17 mouse cellular contexts compared by ENCODE assay signal in the genomic region with DNA sequence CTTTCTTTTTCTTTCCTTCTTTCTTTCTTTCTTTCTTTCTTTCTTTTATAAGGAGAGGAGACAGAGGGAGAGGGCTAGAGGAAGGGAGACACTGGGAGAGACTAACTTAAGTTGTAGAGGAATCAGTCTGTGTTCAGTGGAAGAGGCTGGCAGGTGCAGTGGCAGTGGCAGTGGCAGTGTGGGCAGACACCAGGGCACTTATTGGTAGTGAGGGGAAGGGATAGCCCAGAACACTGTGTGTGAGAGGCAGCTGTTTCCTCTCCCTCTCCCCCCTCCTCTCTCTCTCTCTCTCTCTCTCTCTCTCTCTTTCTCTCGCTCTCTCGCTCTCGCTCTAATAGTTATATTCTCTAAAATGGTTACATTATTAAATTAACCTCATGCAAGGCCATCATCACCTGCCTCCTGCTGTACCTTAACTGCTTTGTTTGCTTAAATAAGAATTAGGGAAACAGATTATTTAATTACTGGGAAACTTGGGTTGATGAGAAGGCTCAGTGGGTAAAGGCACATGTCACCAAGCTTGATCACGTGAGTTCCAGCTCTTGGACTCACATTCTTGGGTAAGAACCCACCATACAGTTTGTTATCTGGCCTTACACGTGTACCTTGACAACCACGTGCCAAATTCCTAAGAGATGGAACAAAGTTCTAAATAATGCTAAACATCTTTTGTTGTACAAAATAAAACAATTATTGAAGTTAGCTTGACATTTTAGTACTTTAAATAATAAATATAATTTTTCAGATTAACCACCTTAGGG. TPM values are rescaled to one million over a fixed set of nuclear protein-coding genes. Genes with fewer than 3 reads are reported as not detected.
DNase-seq lines count a peak whose midpoint lies in the region; ATAC-seq lines count a peak whose summit lies in the region.
"Had no signal": no experiment of that assay in that cellular context is flagged by ENCODE, and none has a peak within 500 bp of the region (broad histone marks: within the 10 kb centered on the region; RNA-seq: fewer than 3 reads in every experiment).

No protein-coding gene starts in this region.

- H3K27ac ChIP-seq in liver, embryonic 15.5 days (replicated peaks), result peak overlapping the region; percentile 88
- no peak overlapping the region for H3K27ac ChIP-seq in intestine, embryonic 16.5 days (ENCODE audit: low read length)
- H3K27ac ChIP-seq: hindbrain, postnatal 0 days; kidney, embryonic 15.5 days; layer of hippocampus, adult 2 months; limb, embryonic 15.5 days; neural tube, embryonic 15.5 days had no signal

- peak; percentile 21 to 55 for DNase-seq in spleen, postnatal 10 days (ENCODE audit: low spot score in 2 of 2)
- no peak for DNase-seq in spleen, adult 12 weeks (ENCODE audit: low spot score)
- peak; percentile 41 for DNase-seq in thymus, postnatal 25 days
- DNase-seq in ovary, postnatal 36 days (ENCODE audit: low spot score), result no peak
- DNase-seq: cerebellum, adult 8-10 months; embryo, embryonic 11 days; gastrocnemius, postnatal 25 days; right cerebral cortex, adult 18-20 months had no signal

- peaks cover 45% of the 10 kb centered on the region for H3K36me3 ChIP-seq in erythroblast, embryonic 14.5 days (ENCODE audit: control insufficient read depth)
- H3K36me3 ChIP-seq in liver, embryonic 15.5 days (replicated peaks), result peaks cover 22% of the 10 kb centered on the region
- H3K36me3 ChIP-seq in intestine, embryonic 16.5 days (ENCODE audit: control insufficient read depth, insufficient read depth, low read length), result no peaks in the 10 kb centered on the region
- H3K36me3 ChIP-seq: kidney, embryonic 15.5 days; limb, embryonic 15.5 days; neural tube, embryonic 15.5 days had no signal

- peak overlapping the region; percentile 69 for H3K4me3 ChIP-seq in erythroblast, embryonic 14.5 days (replicated peaks)
- peak overlapping the region; percentile 51 for H3K4me3 ChIP-seq in liver, embryonic 15.5 days (replicated peaks)
- no peak overlapping the region for H3K4me3 ChIP-seq in intestine, embryonic 16.5 days (ENCODE audit: low read length)
- H3K4me3 ChIP-seq: kidney, embryonic 15.5 days; layer of hippocampus, adult 2 months; limb, embryonic 15.5 days; neural tube, embryonic 15.5 days had no signal

- no peaks in the 10 kb centered on the region for H3K27me3 ChIP-seq in erythroblast, embryonic 14.5 days (ENCODE audit: control insufficient read depth)
- no peaks in the 10 kb centered on the region for H3K27me3 ChIP-seq in liver, embryonic 15.5 days
- no peaks in the 10 kb centered on the region for H3K27me3 ChIP-seq in intestine, embryonic 16.5 days (replicated peaks; ENCODE audit: control insufficient read depth, insufficient read depth, low read length)
- H3K27me3 ChIP-seq: kidney, embryonic 15.5 days; limb, embryonic 15.5 days; neural tube, embryonic 15.5 days had no signal

- peak overlapping the region; percentile 77 for H3K4me2 ChIP-seq in liver, embryonic 15.5 days
- H3K4me2 ChIP-seq in intestine, embryonic 16.5 days (ENCODE audit: low read depth, low read length), result no peak overlapping the region
- H3K4me2 ChIP-seq: kidney, embryonic 15.5 days; limb, embryonic 15.5 days; neural tube, embryonic 15.5 days had no signal

- H3K9ac ChIP-seq in liver, embryonic 15.5 days, result peak overlapping the region; percentile 48
- no peak overlapping the region for H3K9ac ChIP-seq in intestine, embryonic 16.5 days (ENCODE audit: low read depth, low read length)
- H3K9ac ChIP-seq: kidney, embryonic 15.5 days; limb, embryonic 15.5 days; neural tube, embryonic 15.5 days had no signal

- peaks cover 31% of the 10 kb centered on the region for H3K9me3 ChIP-seq in erythroblast, embryonic 14.5 days (ENCODE audit: control insufficient read depth, low read length)
- peaks cover 11% of the 10 kb centered on the region; the same call in 1 of the 2 replicates for H3K9me3 ChIP-seq in liver, embryonic 15.5 days (replicated peaks)
- H3K9me3 ChIP-seq in intestine, embryonic 16.5 days (ENCODE audit: control insufficient read depth, low read length), result no peaks in the 10 kb centered on the region; the same call in 1 of the 2 replicates
- H3K9me3 ChIP-seq: kidney, embryonic 15.5 days; limb, embryonic 15.5 days; neural tube, embryonic 15.5 days had no signal

- ATAC-seq in erythroblast, adult 5-6 weeks (replicated peaks; ENCODE audit: low FRiP score, poor library complexity, severe bottlenecking), result no peak
- ATAC-seq in liver, embryonic 15.5 days (ENCODE audit: insufficient read depth), result no peak
- no peak for ATAC-seq in intestine, embryonic 16.5 days
- ATAC-seq: hindbrain, postnatal 0 days had no signal

- 35% methylated on average over 6 of the region's 6 CpGs for WGBS in liver, embryonic 15.5 days (ENCODE audit: insufficient replicate concordance)
- 86% methylated on average over 6 of the region's 6 CpGs for WGBS in intestine, embryonic 16.5 days

- H3K4me1 ChIP-seq in erythroblast, embryonic 14.5 days (ENCODE audit: control insufficient read depth), result peaks cover 86% of the 10 kb centered on the region
- peaks cover 85% of the 10 kb centered on the region for H3K4me1 ChIP-seq in liver, embryonic 15.5 days (replicated peaks)
- peaks cover 11% of the 10 kb centered on the region; the same call in 1 of the 2 replicates for H3K4me1 ChIP-seq in intestine, embryonic 16.5 days (ENCODE audit: control insufficient read depth, insufficient read depth, low read length)

RNA-seq across cellular contexts. Expression of a gene that starts 18.7 kb away (rescaled TPM):
- 0.18 and 0.30 TPM in 2 replicates for polyA plus RNA-seq in erythroblast, embryonic 14.5 days (2012)
- 2.3 TPM in 1 of 2 replicates, not detected in the other for total RNA-seq in erythroblast, adult 5-6 weeks (2015; ENCODE audit: low replicate concordance)
- total RNA-seq in erythroblast, adult 5-6 weeks (2017; ENCODE audit: low replicate concordance), result 3.0 and 5.4 TPM in 2 replicates
- 5.5 and 6.8 TPM in 2 replicates for polyA plus RNA-seq in liver, embryonic 15.5 days (2015; fragmentation: Nextera tagmentation; extraction: Ambion mirVana)
- 22.5 and 25.9 TPM in 2 replicates for polyA plus RNA-seq in intestine, embryonic 16.5 days (2015; fragmentation: Nextera tagmentation; extraction: Ambion mirVana)

RNA-seq across cellular contexts. Expression of a gene that starts 19.1 kb away (rescaled TPM):
- 1.5 and 1.9 TPM in 2 replicates for polyA plus RNA-seq in erythroblast, embryonic 14.5 days (2012)
- 1.5 and 3.3 TPM in 2 replicates for total RNA-seq in erythroblast, adult 5-6 weeks (2015; ENCODE audit: low replicate concordance)
- 2.0 and 4.3 TPM in 2 replicates for total RNA-seq in erythroblast, adult 5-6 weeks (2017; ENCODE audit: low replicate concordance)
- polyA plus RNA-seq in liver, embryonic 15.5 days (2015; fragmentation: Nextera tagmentation; extraction: Ambion mirVana), result 9.3 and 10.8 TPM in 2 replicates
- polyA plus RNA-seq in intestine, embryonic 16.5 days (2015; fragmentation: Nextera tagmentation; extraction: Ambion mirVana), result 35.8 and 36.4 TPM in 2 replicates

RNA-seq across cellular contexts. Expression of a gene that starts 21.6 kb away (rescaled TPM):
- 0.91 and 0.98 TPM in 2 replicates for polyA plus RNA-seq in erythroblast, embryonic 14.5 days (2012)
- 161 and 177 TPM in 2 replicates for total RNA-seq in erythroblast, adult 5-6 weeks (2015; ENCODE audit: low replicate concordance)
- total RNA-seq in erythroblast, adult 5-6 weeks (2017; ENCODE audit: low replicate concordance), result 587 and 609 TPM in 2 replicates
- 8.2 and 9.2 TPM in 2 replicates for polyA plus RNA-seq in liver, embryonic 15.5 days (2015; fragmentation: Nextera tagmentation; extraction: Ambion mirVana)
- 1.8 TPM in 2 replicates for polyA plus RNA-seq in intestine, embryonic 16.5 days (2015; fragmentation: Nextera tagmentation; extraction: Ambion mirVana)

RNA-seq across cellular contexts. Expression of a gene that starts 29.2 kb away (rescaled TPM):
- 14.0 and 24.6 TPM in 2 replicates for polyA plus RNA-seq in erythroblast, embryonic 14.5 days (2012)
- total RNA-seq in erythroblast, adult 5-6 weeks (2015; ENCODE audit: low replicate concordance), result 13.0 and 13.6 TPM in 2 replicates
- 33.9 and 71.4 TPM in 2 replicates for total RNA-seq in erythroblast, adult 5-6 weeks (2017; ENCODE audit: low replicate concordance)
- polyA plus RNA-seq in liver, embryonic 15.5 days (2015; fragmentation: Nextera tagmentation; extraction: Ambion mirVana), result 37.4 and 47.0 TPM in 2 replicates
- polyA plus RNA-seq in intestine, embryonic 16.5 days (2015; fragmentation: Nextera tagmentation; extraction: Ambion mirVana), result 88.5 and 90.2 TPM in 2 replicates

RNA-seq across cellular contexts. Expression of a gene that starts 33.9 kb away (rescaled TPM):
- 3.7 and 5.0 TPM in 2 replicates for polyA plus RNA-seq in erythroblast, embryonic 14.5 days (2012)
- 249 and 264 TPM in 2 replicates for total RNA-seq in erythroblast, adult 5-6 weeks (2015; ENCODE audit: low replicate concordance)
- total RNA-seq in erythroblast, adult 5-6 weeks (2017; ENCODE audit: low replicate concordance), result 271 and 275 TPM in 2 replicates
- polyA plus RNA-seq in liver, embryonic 15.5 days (2015; fragmentation: Nextera tagmentation; extraction: Ambion mirVana), result 52.8 and 65.8 TPM in 2 replicates
- 17.7 and 19.4 TPM in 2 replicates for polyA plus RNA-seq in intestine, embryonic 16.5 days (2015; fragmentation: Nextera tagmentation; extraction: Ambion mirVana)

Comparison
In these comparisons a context has a peak if more than half of its experiments do, and no peak if none do; other contexts are left out.
1. DNase-seq: peak in spleen, postnatal 10 days (2 of 2) and thymus, postnatal 25 days (single experiment); none in spleen, adult 12 weeks (single experiment) and ovary, postnatal 36 days (single experiment).